8 mouse cellular contexts compared by ENCODE assay signal in genomic region chrX:74353467-74353770, GRCm38 (mm10). TPM values are rescaled to one million over a fixed set of nuclear protein-coding genes. Genes with fewer than 3 reads are reported as not detected.
DNase-seq lines count a peak whose midpoint lies in the region; ATAC-seq lines count a peak whose summit lies in the region.

TSS of gene Lage3 (minus strand) at chrX:74353618.

- no peaks in the 10 kb centered on the region for H3K27me3 ChIP-seq in intestine, embryonic 14.5 days (replicated peaks; ENCODE audit: control insufficient read depth, insufficient read depth, low read length)

- H3K36me3 ChIP-seq in intestine, embryonic 14.5 days (ENCODE audit: control insufficient read depth, insufficient read depth, low read length), result no peaks in the 10 kb centered on the region

- H3K27ac ChIP-seq in intestine, embryonic 14.5 days (ENCODE audit: low read depth), result peak within 1 kb of the TSS; percentile 9; the same call in 1 of the 2 replicates

- H3K9me3 ChIP-seq in intestine, embryonic 14.5 days (ENCODE audit: control insufficient read depth, low read length), result no peaks in the 10 kb centered on the region

- intact Hi-C loops in left cerebral cortex, postnatal 14 days (cut with DNase I), result no loop called here

- DNase-seq in adrenal gland, adult 2 months, result peak; percentile 86
- DNase-seq in embryo, embryonic 11 days, result peak; percentile 90
- peak; percentile 69 for DNase-seq in gastrocnemius, postnatal 25 days
- peak; percentile 73 for DNase-seq in intestine, embryonic 14.5 days (ENCODE audit: low spot score)
- peak; percentile 70 to 78 for DNase-seq in left cerebral cortex, postnatal 14 days (ENCODE audit: low spot score in 2 of 2)
- DNase-seq in right cerebral cortex, postnatal 25 days, result peak; percentile 79
- peak; percentile 73 for DNase-seq in yolk sac, embryonic 10.5 days (ENCODE audit: low spot score)

- ATAC-seq in intestine, embryonic 14.5 days (replicated peaks; ENCODE audit: low FRiP score, low TSS enrichment, low read depth), result peak; percentile 80
- peak; percentile 90 for ATAC-seq in megakaryocyte-erythroid progenitor cell, adult 5-6 weeks (replicated peaks; ENCODE audit: low FRiP score, low TSS enrichment, poor library complexity, severe bottlenecking)

- peak within 1 kb of the TSS; percentile 43 for H3K9ac ChIP-seq in intestine, embryonic 14.5 days (ENCODE audit: low read length)

- H3K4me2 ChIP-seq in intestine, embryonic 14.5 days (ENCODE audit: low read length), result peak within 1 kb of the TSS; percentile 59

- no peaks in the 10 kb centered on the region for H3K4me1 ChIP-seq in intestine, embryonic 14.5 days (replicated peaks; ENCODE audit: control insufficient read depth, insufficient read depth, low read length)

- H3K4me3 ChIP-seq in intestine, embryonic 14.5 days (ENCODE audit: low read depth, low read length), result peak within 1 kb of the TSS; percentile 47

- 12% methylated on average over 14 of the region's 22 CpGs for WGBS in intestine, embryonic 14.5 days

RNA-seq across cellular contexts. Expression of gene Lage3, which starts in this region (rescaled TPM):
- 10 to 100 TPM; 47.4 to 56.2 TPM for total RNA-seq in adrenal gland, adult 2 months (2021)
- polyA plus RNA-seq in adrenal gland, adult 2 months (2012; rRNA removed), result 31.4 and 44.2 TPM in 2 replicates
- 10 to 100 TPM; 32.2 to 36.5 TPM for total RNA-seq in gastrocnemius, postnatal 25 days (2021)
- 99.2 and 108 TPM in 2 replicates for polyA plus RNA-seq in intestine, embryonic 14.5 days (2014; fragmentation: Nextera tagmentation; extraction: Ambion mirVana)
- total RNA-seq in left cerebral cortex, postnatal 14 days (2021), result 10 to 100 TPM; 30.5 to 33.0 TPM
- total RNA-seq in megakaryocyte-erythroid progenitor cell, adult 5-6 weeks (2014; fragmentation: Nextera tagmentation), result 62.4 and 101 TPM in 2 replicates
- 29.6 and 35.2 TPM in 2 replicates for total RNA-seq in megakaryocyte-erythroid progenitor cell, adult 5-6 weeks (2017)

Comparison
In these comparisons a context has a peak if more than half of its experiments do, and no peak if none do; other contexts are left out.
1. Peak in every context shown above with its lines: DNase-seq, ATAC-seq, H3K4me3 ChIP-seq and H3K27ac ChIP-seq.